Mouse (Mus musculus): Measurements from ENCODE around the gene Axin2. TPM values are rescaled to one million over a fixed set of nuclear protein-coding genes. Genes with fewer than 3 reads are reported as not detected.

Axin2 gene
- total RNA-seq, 2 experiments from 2014 or later = 24.6 to 29.6 TPM

Other genes starting within 250 kb of the Axin2 start
- not detected for gene E030025P04Rik, start 224.0 kb downstream of the Axin2 start, total RNA-seq (2021)